Mouse (Mus musculus) cerebral cortex, adult 2 months (tissue): ENCODE data around the gene Osbpl3.

Source experiments
- WGBS: fragments of 180-500 bp; shearing (Covaris S2); methylation state at CpG from one replicate; pipeline ENCODE4 v1.1.7; 2018; 5-methylcytosine and 5-hydroxymethylcytosine counted together

Osbpl3 gene

GRCm38 (mm10) chr6:50295136-50295535 is 160.9 kb downstream of the Osbpl3 start:
- 61% methylated on average over 10 of the region's 10 CpGs for WGBS

GRCm38 (mm10) chr6:50294128-50294527 is 161.9 kb downstream of the Osbpl3 start:
- WGBS: 36% methylated on average over 1 of the region's 1 CpGs

GRCm38 (mm10) chr6:50291650-50292049 is 164.4 kb downstream of the Osbpl3 start:
- 80% methylated on average over 4 of the region's 4 CpGs for WGBS

GRCm38 (mm10) chr6:50286881-50287280 is 169.1 kb downstream of the Osbpl3 start:
- 70% methylated on average over 3 of the region's 3 CpGs for WGBS

- 90% methylated on average over 7 of the region's 7 CpGs for WGBS
Observed at GRCm38 (mm10) chr6:50279642-50280041, 176.4 kb downstream of the Osbpl3 start.

GRCm38 (mm10) chr6:50273947-50274346 is 182.1 kb downstream of the Osbpl3 start:
- WGBS: 78% methylated on average over 4 of the region's 4 CpGs

GRCm38 (mm10) chr6:50273416-50273815 is 182.6 kb downstream of the Osbpl3 start:
- WGBS: 49% methylated on average over 1 of the region's 1 CpGs

- WGBS: 80% methylated on average over 6 of the region's 6 CpGs
Observed at GRCm38 (mm10) chr6:50263670-50264069, 192.3 kb downstream of the Osbpl3 start, which contains the start of gene Gsdme. TSS of gene Gsdme (minus strand) at chr6:50263862.

GRCm38 (mm10) chr6:50262310-50262709 is 193.7 kb downstream of the Osbpl3 start:
- 27% methylated on average over 7 of the region's 7 CpGs for WGBS

GRCm38 (mm10) chr6:50261922-50262261 is 194.1 kb downstream of the Osbpl3 start:
- WGBS: 2% methylated on average over 6 of the region's 6 CpGs

GRCm38 (mm10) chr6:50261201-50261921 is 194.6 kb downstream of the Osbpl3 start:
- whole genome bisulfite sequencing: under 1% methylated on average over 26 of the region's 35 CpGs

GRCm38 (mm10) chr6:50255356-50255755 is 200.6 kb downstream of the Osbpl3 start:
- 49% methylated on average over 5 of the region's 5 CpGs for WGBS

GRCm38 (mm10) chr6:50254723-50255184 is 201.2 kb downstream of the Osbpl3 start:
- 14% methylated on average over 10 of the region's 10 CpGs for WGBS

- 67% methylated on average over 5 of the region's 5 CpGs for WGBS
Observed at GRCm38 (mm10) chr6:50252690-50253089, 203.3 kb downstream of the Osbpl3 start.

GRCm38 (mm10) chr6:50247791-50248190 is 208.2 kb downstream of the Osbpl3 start:
- 92% methylated on average over 4 of the region's 4 CpGs for WGBS

GRCm38 (mm10) chr6:50247356-50247755 is 208.6 kb downstream of the Osbpl3 start:
- 83% methylated on average over 2 of the region's 2 CpGs for WGBS

- 74% methylated on average over 4 of the region's 4 CpGs for WGBS
Observed at GRCm38 (mm10) chr6:50244967-50245366, 211.0 kb downstream of the Osbpl3 start.

- 93% methylated on average over 4 of the region's 4 CpGs for WGBS
Observed at GRCm38 (mm10) chr6:50244126-50244525, 211.9 kb downstream of the Osbpl3 start.
